Mouse (Mus musculus) testis, adult 2 months (tissue): ENCODE results near the gene Rgs7. TPM values are rescaled to one million over a fixed set of nuclear protein-coding genes. Genes with fewer than 3 reads are reported as not detected.

Experiments used
- H3K27ac ChIP-seq: fragments of 200-500 bp; 2 replicates; pipeline ENCODE4 v1.5.1; 2012; ENCODE audit warnings: low read depth, low read length; ENCODE audit not compliant: control insufficient read depth, insufficient read depth
- H3K27me3 ChIP-seq: fragments of 200-500 bp; 2 replicates; pipeline ENCODE4 v1.6.1; 2012; ENCODE audit warnings: mild to moderate bottlenecking, low read length, moderate library complexity; ENCODE audit not compliant: control insufficient read depth, insufficient read depth
- H3K36me3 ChIP-seq: fragments of 200-500 bp; 2 replicates; pipeline ENCODE4 v1.6.1; 2012; ENCODE audit warnings: mild to moderate bottlenecking, low read length; ENCODE audit not compliant: control insufficient read depth, insufficient read depth
- H3K4me1 ChIP-seq: fragments of 200-500 bp; 2 replicates; pipeline ENCODE4 v1.6.1; 2012; ENCODE audit warnings: low read length; ENCODE audit not compliant: control insufficient read depth, insufficient read depth
- H3K4me3 ChIP-seq: fragments of 200-500 bp; 2 replicates; pipeline ENCODE4 v1.5.1; 2012; ENCODE audit warnings: low read depth, mild to moderate bottlenecking, low read length, moderate library complexity, mixed read lengths; ENCODE audit not compliant: control insufficient read depth
- CTCF ChIP-seq: fragments of 200-500 bp; IDR thresholded peaks from 2 replicates; pipeline ENCODE4 v1.5.1; 2012; ENCODE audit warnings: low read depth, mild to moderate bottlenecking, inconsistent platforms, low read length, moderate library complexity; ENCODE audit not compliant: control insufficient read depth, insufficient read depth, insufficient replicate concordance
- POLR2A ChIP-seq: fragments of 200-500 bp; IDR thresholded peaks from 2 replicates; pipeline ENCODE4 v1.6.1; 2012; ENCODE audit warnings: low read depth, mild to moderate bottlenecking, inconsistent platforms, low read length, moderate library complexity; ENCODE audit not compliant: control insufficient read depth
- polyA plus RNA-seq: library from polyadenylated mRNA; depleted of rRNA; stranded (reverse); fragments of >200 nt; gene quantifications from 2 replicates; pipeline ENCODE4 v1.2.3, GENCODE M21; 2012

Rgs7 gene
- polyA plus RNA-seq, 1 experiment = 0.15 TPM

DNA sequence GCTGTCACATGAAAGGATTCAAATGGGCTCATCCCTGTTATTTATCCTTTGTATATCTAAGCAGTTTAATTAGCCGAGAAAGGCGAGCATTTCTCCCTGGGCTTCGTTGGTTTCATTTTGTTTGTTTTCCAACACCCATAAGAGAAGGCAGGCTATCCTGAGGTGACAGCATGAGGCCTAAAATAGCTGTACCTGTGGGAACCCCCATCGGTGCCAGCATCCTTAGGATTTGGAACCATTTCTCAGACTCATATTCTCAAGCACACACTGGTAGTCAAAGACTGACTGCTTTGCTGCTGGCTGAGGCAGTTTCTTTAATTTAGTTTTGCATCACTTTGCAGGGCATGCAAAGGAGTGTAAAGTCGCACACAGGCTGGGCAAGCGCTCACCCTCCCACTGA, 443.2 kb downstream of the Rgs7 start:
- TF ChIP-seq CTCF = no peak
- TF ChIP-seq POLR2A = no peak
- Histone ChIP-seq H3K4me3 (no peak overlapping the region), H3K36me3 (no peaks in the 10 kb centered on the region), H3K4me1 (no peaks in the 10 kb centered on the region), H3K27ac (no peak overlapping the region), H3K27me3 (no peaks in the 10 kb centered on the region)

DNA sequence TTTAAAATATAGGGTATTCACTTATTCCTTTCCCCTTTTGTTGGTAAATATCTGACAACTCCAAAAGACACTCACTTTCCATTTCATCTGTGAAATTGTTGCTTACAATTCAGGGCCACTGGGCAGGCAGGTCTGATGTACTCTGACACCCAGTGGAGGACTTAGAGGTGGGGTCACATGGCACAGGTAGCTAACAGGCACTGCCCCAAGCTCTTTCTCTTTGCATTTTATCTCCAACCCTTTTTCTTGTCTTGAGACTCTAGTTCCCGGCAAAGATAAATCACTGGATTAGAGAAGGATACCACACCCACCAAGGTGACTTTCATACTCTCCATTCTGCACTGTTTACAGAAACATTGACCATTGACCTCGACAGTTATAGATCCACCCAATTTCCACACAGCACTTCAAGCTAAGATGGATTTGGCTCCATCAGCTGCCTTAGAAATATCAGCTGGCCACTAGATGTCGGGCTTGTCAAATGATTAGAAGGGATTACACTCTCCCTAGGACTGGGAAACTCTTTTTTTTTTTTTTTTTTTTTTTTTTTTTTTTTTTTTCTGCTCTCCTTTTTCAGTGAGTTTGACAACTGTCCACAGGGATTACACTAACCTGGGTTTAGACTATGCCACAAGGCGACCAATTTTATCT, 451.0 kb downstream of the Rgs7 start:
- TF ChIP-seq POLR2A = no peak
- Histone ChIP-seq H3K27ac (no peak overlapping the region), H3K27me3 (no peaks in the 10 kb centered on the region), H3K4me3 (no peak overlapping the region), H3K36me3 (no peaks in the 10 kb centered on the region), H3K4me1 (no peaks in the 10 kb centered on the region)

DNA sequence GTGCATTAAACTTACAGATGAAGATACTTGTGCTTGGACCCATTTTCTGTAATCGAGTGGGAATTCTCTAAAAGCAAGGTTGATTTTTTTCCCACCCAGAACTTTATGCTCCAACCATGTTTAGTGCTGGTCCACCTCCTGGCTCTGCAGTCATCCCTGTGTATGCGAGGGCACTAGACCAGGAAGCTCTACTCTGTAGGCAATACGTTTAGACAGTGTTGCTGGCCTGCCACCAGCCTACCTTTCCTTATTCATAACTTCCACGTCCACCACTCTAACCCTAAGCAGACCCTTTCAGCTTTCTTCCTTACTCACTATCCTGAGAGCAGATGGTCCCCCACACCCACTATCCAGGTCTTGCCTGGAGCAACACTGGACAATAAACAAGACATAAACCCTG, 452.3 kb downstream of the Rgs7 start:
- Histone ChIP-seq H3K36me3 (no peaks in the 10 kb centered on the region), H3K27ac (no peak overlapping the region), H3K4me1 (no peaks in the 10 kb centered on the region), H3K4me3 (no peak overlapping the region), H3K27me3 (no peaks in the 10 kb centered on the region)
- TF ChIP-seq CTCF (no peak), POLR2A (no peak)

- no peaks in the 10 kb centered on the region for H3K36me3 ChIP-seq
- H3K4me3 ChIP-seq = no peak overlapping the region
- TF ChIP-seq CTCF (no peak), POLR2A (no peak)
- H3K27ac ChIP-seq = no peak overlapping the region
- H3K4me1 ChIP-seq = no peaks in the 10 kb centered on the region
- no peaks in the 10 kb centered on the region for H3K27me3 ChIP-seq
Measured at GRCm38 (mm10) chr1:175039567-175039966, 452.7 kb downstream of the Rgs7 start.

DNA sequence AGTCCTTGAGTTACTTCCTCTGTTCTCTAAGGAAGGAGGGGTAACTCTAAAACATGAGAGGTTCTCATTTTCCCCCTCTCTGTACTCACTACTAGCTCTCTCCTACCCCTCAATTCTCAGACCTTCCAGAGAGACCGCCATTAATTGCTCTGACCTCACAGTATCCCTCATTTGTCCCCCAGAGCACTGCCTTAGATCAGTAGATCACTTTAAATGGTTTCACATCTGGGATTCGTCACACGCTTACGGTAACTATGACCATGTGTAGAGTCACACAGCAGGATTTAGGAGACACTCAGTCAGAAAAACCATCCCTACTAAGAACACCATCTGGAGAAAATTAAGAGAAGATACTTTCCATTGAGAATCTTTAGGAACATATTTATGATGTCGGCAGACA, 456.8 kb downstream of the Rgs7 start:
- H3K27ac ChIP-seq = no peak overlapping the region
- no peaks in the 10 kb centered on the region for H3K27me3 ChIP-seq
- H3K4me1 ChIP-seq = no peaks in the 10 kb centered on the region
- TF ChIP-seq POLR2A (no peak), CTCF (no peak)
- H3K36me3 ChIP-seq = no peaks in the 10 kb centered on the region
- no peak overlapping the region for H3K4me3 ChIP-seq

DNA sequence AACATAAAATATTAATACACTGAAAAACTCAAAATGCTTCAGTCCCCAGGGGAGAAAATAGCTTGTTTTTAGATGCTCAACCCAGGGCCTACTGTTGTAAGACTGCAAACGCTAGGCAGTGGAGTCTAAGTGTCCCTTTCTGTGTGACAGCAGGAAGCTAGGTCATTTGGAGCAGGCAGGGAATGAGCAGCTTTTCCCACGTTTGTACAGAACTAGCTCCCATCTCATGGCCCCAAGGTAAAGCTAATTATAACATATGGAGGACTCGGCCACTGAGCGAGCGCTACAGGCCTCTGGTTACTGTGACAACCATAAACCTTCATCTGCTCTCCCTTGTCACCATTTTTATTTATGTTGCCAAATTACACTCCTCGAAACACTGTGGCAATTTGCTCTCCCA, 460.3 kb downstream of the Rgs7 start:
- H3K4me3 ChIP-seq = no peak overlapping the region
- H3K4me1 ChIP-seq = peaks cover 2% of the 10 kb centered on the region; the same call in 1 of the 2 replicates
- no peaks in the 10 kb centered on the region for H3K27me3 ChIP-seq
- H3K36me3 ChIP-seq = no peaks in the 10 kb centered on the region
- TF ChIP-seq POLR2A (no peak), CTCF (no peak)
- no peak overlapping the region for H3K27ac ChIP-seq

- no peak for TF ChIP-seq POLR2A
- no peak for TF ChIP-seq CTCF
- no peaks in the 10 kb centered on the region for H3K36me3 ChIP-seq
- H3K27ac ChIP-seq = no peak overlapping the region
- no peak overlapping the region for H3K4me3 ChIP-seq
- no peaks in the 10 kb centered on the region for H3K27me3 ChIP-seq
- peaks cover 2% of the 10 kb centered on the region; the same call in 1 of the 2 replicates for H3K4me1 ChIP-seq
Measured at GRCm38 (mm10) chr1:175028716-175029204, 463.5 kb downstream of the Rgs7 start.

DNA sequence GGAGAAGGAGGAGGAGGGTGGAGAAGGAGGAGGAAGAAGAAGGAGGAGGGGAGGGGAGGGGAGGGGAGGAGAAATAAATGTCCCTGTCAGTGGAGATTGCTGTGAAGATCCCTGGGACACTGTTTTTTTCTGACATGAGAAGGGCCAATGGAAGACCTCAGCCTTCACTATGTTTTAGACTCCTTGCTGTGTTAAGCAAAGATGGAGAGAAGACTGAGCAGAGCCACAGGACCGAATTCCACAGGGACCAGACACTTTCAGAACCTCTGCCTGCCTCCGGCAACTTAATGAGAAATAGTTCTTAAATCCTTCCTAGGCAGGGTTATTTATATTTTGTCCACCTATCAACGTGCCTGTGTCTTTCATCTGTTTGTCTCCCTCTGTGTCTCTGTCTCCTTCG, 464.0 kb downstream of the Rgs7 start:
- Histone ChIP-seq H3K27me3 (no peaks in the 10 kb centered on the region), H3K27ac (no peak overlapping the region), H3K36me3 (no peaks in the 10 kb centered on the region), H3K4me1 (peaks cover 2% of the 10 kb centered on the region; the same call in 1 of the 2 replicates), H3K4me3 (no peak overlapping the region)
- TF ChIP-seq POLR2A (no peak), CTCF (no peak)
